Mouse (Mus musculus) embryonic fibroblast, embryonic 13.5 days (primary cell): ENCODE measurements around the gene Aco2. TPM values are rescaled to one million over a fixed set of nuclear protein-coding genes. Genes with fewer than 3 reads are reported as not detected.
A peak's percentile ranks its signal among the peaks of the same experiment; 100 is the strongest.

ENCODE experiments used
- H3K27ac ChIP-seq: 2 replicates; pipeline ENCODE4 v1.5.1; 2012; ENCODE audit warnings: low read length, control low read depth, inconsistent platforms; ENCODE audit not compliant: insufficient read depth
- H3K4me1 ChIP-seq: 2 replicates; pipeline ENCODE4 v1.6.1; 2011; ENCODE audit warnings: low read length; ENCODE audit not compliant: control insufficient read depth, insufficient read depth
- H3K4me3 ChIP-seq: 2 replicates; pipeline ENCODE4 v1.5.1; 2011; ENCODE audit warnings: mild to moderate bottlenecking, control low read depth, low read length; ENCODE audit not compliant: insufficient read depth
- CTCF ChIP-seq: IDR thresholded peaks from 2 replicates; pipeline ENCODE4 v1.5.1; 2011; ENCODE audit warnings: mild to moderate bottlenecking, control low read depth, low read length, moderate library complexity, borderline replicate concordance; ENCODE audit not compliant: insufficient read depth
- POLR2A ChIP-seq: IDR thresholded peaks from 2 replicates; pipeline ENCODE4 v1.6.1; 2011; ENCODE audit warnings: low read depth, mild to moderate bottlenecking, control low read depth, low read length, moderate library complexity
- polyA plus RNA-seq: library from polyadenylated mRNA; stranded (reverse); fragments of >200 nt; gene quantifications from 2 replicates; pipeline ENCODE4 v1.2.4, GENCODE M21; 2011; ENCODE audit warnings: low read depth; ENCODE audit not compliant: missing spikeins, insufficient read length

The Aco2 gene
- polyA plus RNA-seq, 1 experiment = 150 TPM

- no peak overlapping the region for H3K27ac ChIP-seq
- TF ChIP-seq POLR2A (no peak), CTCF (no peak)
- no peak overlapping the region for H3K4me3 ChIP-seq
- H3K4me1 ChIP-seq = peaks cover 2% of the 10 kb centered on the region
Observed at GRCm38 (mm10) chr15:81834171-81834841, 37.8 kb upstream of the Aco2 start.

GRCm38 (mm10) chr15:81835007-81835880 lies 36.9 kb upstream of the Aco2 start:
- no peak for TF ChIP-seq CTCF
- no peak for TF ChIP-seq POLR2A
- no peak overlapping the region for H3K27ac ChIP-seq
- no peak overlapping the region for H3K4me3 ChIP-seq
- H3K4me1 ChIP-seq = peaks cover 5% of the 10 kb centered on the region

GRCm38 (mm10) chr15:81836124-81836821 lies 35.8 kb upstream of the Aco2 start:
- Histone ChIP-seq H3K27ac (no peak overlapping the region), H3K4me1 (peaks cover 5% of the 10 kb centered on the region), H3K4me3 (no peak overlapping the region)
- TF ChIP-seq POLR2A = peak; percentile 46
- no peak for TF ChIP-seq CTCF

GRCm38 (mm10) chr15:81836966-81837920 lies 34.9 kb upstream of the Aco2 start:
- Histone ChIP-seq H3K4me1 (peaks cover 5% of the 10 kb centered on the region), H3K27ac (no peak overlapping the region), H3K4me3 (no peak overlapping the region)
- TF ChIP-seq POLR2A (no peak), CTCF (no peak)

GRCm38 (mm10) chr15:81838554-81839235 lies 33.4 kb upstream of the Aco2 start:
- H3K27ac ChIP-seq = no peak overlapping the region
- H3K4me1 ChIP-seq = peaks cover 5% of the 10 kb centered on the region
- TF ChIP-seq CTCF (no peak), POLR2A (no peak)
- H3K4me3 ChIP-seq = no peak overlapping the region

- no peak overlapping the region for H3K4me3 ChIP-seq
- TF ChIP-seq CTCF (no peak), POLR2A (no peak)
- H3K4me1 ChIP-seq = peaks cover 5% of the 10 kb centered on the region
- H3K27ac ChIP-seq = no peak overlapping the region
Observed at GRCm38 (mm10) chr15:81839634-81840033, 32.5 kb upstream of the Aco2 start.

GRCm38 (mm10) chr15:81840306-81840705 lies 31.8 kb upstream of the Aco2 start:
- Histone ChIP-seq H3K4me3 (no peak overlapping the region), H3K4me1 (peaks cover 5% of the 10 kb centered on the region), H3K27ac (no peak overlapping the region)
- TF ChIP-seq CTCF (no peak), POLR2A (no peak)

- no peak overlapping the region for H3K4me3 ChIP-seq
- H3K4me1 ChIP-seq = peaks cover 5% of the 10 kb centered on the region
- no peak for TF ChIP-seq POLR2A
- no peak for TF ChIP-seq CTCF
- no peak overlapping the region for H3K27ac ChIP-seq
Observed at GRCm38 (mm10) chr15:81842275-81842674, 29.8 kb upstream of the Aco2 start.

GRCm38 (mm10) chr15:81845033-81845625 lies 27.0 kb upstream of the Aco2 start:
- Histone ChIP-seq H3K4me3 (no peak overlapping the region), H3K27ac (no peak overlapping the region)
- TF ChIP-seq POLR2A = no peak
- no peak for TF ChIP-seq CTCF

More at GRCm38 (mm10) chr15:81845033-81845625, 27.0 kb upstream of the Aco2 start:
- H3K4me1 ChIP-seq = no peaks in the 10 kb centered on the region
